Mouse (Mus musculus) adrenal gland, adult 8-10 months (tissue): ENCODE measurements around the gene Fam169a. TPM values are rescaled to one million over a fixed set of nuclear protein-coding genes. Genes with fewer than 3 reads are reported as not detected.
"Not testable (repeated sequence)": the region's sequence is repeated elsewhere in the genome, so short reads cannot be mapped to it uniquely, and the experiment has no call there.

Source experiments
- DNase-seq: peaks from one replicate; pipeline ENCODE4 v3.0.0; 2022
- total RNA-seq, 4 experiments: library from RNA; stranded (reverse); gene quantifications; 2 replicates each; pipeline ENCODE4 v1.2.4; 2022

Gene Fam169a
- total RNA-seq, 4 experiments from 2014 or later, result 2.4 to 15.4 (median 8.6) TPM

DNA sequence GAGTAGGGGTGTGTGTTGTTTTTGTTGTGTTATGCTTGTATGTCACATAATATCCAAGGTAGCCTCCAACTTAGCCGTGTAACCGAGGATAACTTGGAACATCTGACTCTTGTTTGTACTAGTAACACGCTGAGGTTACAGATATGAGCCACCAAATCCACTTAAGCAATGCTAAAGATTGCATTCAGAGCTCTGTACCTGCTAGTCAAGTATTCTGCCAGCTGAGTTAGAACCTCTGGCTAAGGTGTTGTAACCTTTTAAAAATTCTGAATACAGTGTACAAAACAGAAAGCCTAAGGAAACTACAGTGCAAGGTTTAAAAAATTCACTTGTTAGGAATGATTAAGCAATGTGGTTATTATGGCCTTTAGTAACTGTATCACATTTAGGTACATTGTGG lies 13.5 kb downstream of the Fam169a start:
- no peak for DNase-seq

DNA sequence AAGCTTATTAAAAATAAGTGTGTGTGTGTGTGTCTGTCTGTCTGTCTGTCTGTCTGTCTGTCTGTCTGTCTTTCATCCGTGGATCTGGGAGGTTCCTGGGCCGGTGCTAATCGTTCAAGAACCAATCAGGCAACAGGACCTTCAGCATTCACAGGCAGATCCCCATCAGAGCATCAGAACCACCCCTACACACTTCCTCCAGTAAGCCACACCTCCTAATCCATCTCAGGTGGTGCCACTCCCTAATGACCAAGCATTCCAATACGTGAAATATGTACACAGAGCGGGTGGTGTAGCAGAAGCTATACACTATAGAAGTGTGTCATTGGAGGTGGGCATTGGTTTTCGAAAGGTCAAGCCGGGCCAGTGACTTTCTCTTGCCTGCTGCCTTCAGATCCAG lies 15.3 kb downstream of the Fam169a start:
- no peak for DNase-seq

DNA sequence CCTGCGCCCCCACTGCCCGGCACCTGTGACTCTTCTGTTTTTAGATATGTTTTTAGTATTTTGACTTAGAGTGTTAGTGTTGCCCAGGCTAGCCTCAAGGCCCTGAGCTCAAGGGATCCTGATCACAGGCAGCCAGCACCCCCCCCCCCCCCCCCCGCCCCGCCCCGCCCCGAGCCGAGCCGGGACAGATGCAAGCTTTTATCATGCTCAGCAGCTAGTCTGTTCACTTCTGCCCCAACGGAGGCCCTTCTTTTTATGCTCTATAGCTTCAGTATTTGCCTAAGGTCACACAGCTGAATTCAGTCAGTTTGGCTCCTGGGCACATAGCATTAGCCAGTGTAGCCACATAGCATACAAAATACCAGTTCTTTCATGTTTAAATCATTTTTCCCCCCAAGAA lies 19.2 kb downstream of the Fam169a start:
- DNase-seq, result no peak

GRCm38 (mm10) chr13:97087421-97087820 lies 20.3 kb downstream of the Fam169a start:
- DNase-seq, result no peak

- DNase-seq, result no peak
These were observed 21.1 kb downstream of the Fam169a start for GRCm38 (mm10) chr13:97088183-97088582.

- no peak for DNase-seq
These were observed 28.6 kb downstream of the Fam169a start for GRCm38 (mm10) chr13:97095726-97096125.

DNA sequence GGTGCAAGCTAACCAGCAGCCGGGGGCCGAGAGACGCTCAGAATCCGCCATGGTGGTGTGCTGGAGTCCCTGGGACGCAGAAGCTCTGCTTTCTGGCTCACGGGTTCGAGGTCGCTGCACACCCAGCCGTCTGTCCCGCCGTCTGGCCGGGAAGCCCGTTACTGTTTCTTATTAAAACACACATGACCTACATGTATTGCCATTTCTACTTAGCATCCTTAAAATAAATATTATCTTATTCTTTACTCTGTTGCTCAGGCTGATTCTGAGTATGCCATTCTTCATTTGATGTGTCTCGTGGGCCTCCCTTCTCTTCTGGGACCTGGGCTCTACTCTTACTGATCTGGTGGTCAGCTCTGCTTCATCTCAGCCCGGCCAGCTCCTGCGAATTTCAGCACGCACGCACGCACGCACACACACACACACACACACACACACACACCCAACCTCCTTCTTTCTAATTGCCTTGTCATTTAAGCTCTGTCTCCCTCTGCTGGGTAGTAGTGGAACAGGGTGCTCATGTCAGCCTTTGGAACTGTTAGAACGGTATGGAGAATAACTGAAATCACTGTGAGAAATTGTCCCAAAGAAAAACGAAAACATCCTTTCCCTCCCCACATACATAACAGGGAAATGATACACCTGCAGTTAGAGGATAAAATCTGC lies 32.2 kb downstream of the Fam169a start, which contains the start of gene Gm6169:
Gene Gm6169, minus strand, starts transcription at position 51 of the 666 bp plus-strand sequence.
- peak; percentile 17 for DNase-seq

DNA sequence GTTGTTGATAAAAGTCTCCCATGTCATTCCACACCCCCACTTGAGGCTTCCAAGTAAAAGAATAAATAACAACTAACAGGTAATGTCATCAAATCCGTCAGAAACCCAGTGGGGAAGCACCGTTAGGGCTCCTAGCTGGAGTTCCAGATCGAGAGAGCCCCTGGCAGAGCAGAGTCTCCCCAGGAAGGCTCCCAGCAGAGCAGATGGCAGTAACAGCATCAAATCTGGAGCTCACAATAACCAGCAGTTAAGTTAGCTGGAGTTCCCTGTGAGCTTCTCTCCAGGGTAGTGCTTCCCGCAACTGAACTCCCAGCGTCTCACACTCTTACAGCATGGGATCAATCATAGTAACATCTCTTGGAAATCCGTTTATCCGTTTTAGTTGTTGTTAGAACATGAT lies 37.9 kb downstream of the Fam169a start:
- no peak for DNase-seq

- not testable (repeated sequence) for DNase-seq
These were observed 40.6 kb downstream of the Fam169a start for GRCm38 (mm10) chr13:97107721-97108120.

DNA sequence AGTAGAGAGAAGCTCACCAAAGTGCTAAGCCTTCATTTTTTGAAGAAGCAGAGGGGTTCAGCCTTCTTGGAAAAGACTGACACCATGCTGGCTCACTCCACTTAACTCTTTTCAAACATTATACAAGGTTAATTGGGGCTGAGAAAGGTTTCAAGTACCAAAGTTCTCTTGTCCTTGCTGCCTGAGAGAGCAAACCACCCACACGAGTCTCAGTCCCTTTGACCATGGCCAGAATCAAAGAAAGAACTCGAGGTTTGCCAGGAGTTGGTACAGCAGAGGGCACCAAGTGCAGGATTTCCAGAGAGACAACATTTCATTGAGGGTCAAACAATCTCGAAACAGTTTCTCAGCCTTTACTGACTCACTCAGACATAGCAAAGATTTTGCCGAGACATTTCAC lies 42.0 kb downstream of the Fam169a start:
- no peak for DNase-seq

DNA sequence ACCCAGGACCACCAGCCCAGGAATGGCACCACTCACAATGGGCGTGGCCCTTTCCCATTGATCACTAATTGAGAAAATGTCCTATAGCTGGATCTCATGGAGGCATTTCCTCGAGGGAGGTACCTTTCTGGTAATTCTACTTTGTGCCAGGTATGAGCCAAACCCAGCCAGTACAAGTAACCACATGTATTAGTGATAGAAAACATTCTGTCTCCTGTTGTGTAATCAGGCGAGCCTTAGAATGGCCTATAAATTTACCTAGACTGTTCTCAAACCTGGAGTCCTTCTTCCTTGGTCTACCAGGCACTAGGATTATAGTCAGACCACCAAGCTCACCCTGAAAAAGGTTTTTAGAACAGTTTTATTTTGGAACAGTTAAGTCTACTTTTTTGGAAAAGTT lies 54.3 kb downstream of the Fam169a start:
- DNase-seq, result no peak

GRCm38 (mm10) chr13:97129654-97130053 lies 62.6 kb downstream of the Fam169a start:
- not testable (repeated sequence) for DNase-seq

GRCm38 (mm10) chr13:97130413-97130812 lies 63.3 kb downstream of the Fam169a start:
- DNase-seq, result not testable (repeated sequence)

GRCm38 (mm10) chr13:97137466-97138400 lies 70.6 kb downstream of the Fam169a start, which contains the start of the genes Gfm2 and Nsa2:
Gene Gfm2 (plus strand): TSS chr13:97137937.
Gene Nsa2 (minus strand): TSS chr13:97137937.
- peak; percentile 85 for DNase-seq

- DNase-seq, result not testable (repeated sequence)
These were observed 71.4 kb downstream of the Fam169a start for GRCm38 (mm10) chr13:97138404-97138931.

- no peak for DNase-seq
These were observed 75.2 kb downstream of the Fam169a start for GRCm38 (mm10) chr13:97142321-97142720.

DNA sequence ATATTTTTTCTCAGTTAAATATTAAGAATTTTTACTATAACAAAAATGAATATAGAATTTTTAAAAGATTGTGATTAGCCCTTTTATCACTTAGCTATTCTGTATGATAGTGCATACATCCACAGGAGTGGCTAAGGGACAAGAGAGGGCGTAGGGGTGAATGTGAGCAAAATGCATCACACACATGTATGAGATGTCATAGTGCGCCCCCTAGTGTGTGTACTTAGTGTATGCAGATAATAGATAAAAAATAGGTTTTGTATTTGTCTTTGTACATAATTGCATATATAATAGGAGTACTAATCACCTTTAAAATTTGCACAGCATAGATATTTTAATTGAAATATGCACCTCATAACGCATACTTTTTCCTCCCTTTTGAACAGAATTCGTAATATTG lies 78.7 kb downstream of the Fam169a start:
- DNase-seq, result no peak

- DNase-seq, result no peak
These were observed 108.6 kb downstream of the Fam169a start for GRCm38 (mm10) chr13:97175520-97176264.

- DNase-seq, result no peak
These were observed 109.6 kb downstream of the Fam169a start for GRCm38 (mm10) chr13:97176731-97177130.

DNA sequence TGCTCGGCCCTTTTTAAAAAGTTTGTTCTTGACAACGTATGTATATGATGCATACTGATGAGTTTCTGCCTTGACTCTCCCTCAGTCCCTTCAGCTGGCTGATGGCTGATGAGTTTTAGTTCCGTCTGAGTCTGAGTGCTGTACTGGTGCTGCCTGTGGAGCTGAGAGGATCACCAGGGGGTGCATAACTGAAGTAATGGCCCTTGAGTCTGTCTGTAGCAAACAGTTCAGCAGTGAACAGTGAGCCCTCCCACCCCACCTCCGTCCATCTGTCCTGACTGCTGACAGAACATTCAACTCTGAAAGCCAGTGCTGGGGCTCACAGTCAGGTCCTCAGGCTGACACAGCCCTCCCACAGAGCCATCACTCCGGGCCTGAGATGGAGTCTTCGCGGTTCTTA lies 111.9 kb downstream of the Fam169a start:
- no peak for DNase-seq

DNA sequence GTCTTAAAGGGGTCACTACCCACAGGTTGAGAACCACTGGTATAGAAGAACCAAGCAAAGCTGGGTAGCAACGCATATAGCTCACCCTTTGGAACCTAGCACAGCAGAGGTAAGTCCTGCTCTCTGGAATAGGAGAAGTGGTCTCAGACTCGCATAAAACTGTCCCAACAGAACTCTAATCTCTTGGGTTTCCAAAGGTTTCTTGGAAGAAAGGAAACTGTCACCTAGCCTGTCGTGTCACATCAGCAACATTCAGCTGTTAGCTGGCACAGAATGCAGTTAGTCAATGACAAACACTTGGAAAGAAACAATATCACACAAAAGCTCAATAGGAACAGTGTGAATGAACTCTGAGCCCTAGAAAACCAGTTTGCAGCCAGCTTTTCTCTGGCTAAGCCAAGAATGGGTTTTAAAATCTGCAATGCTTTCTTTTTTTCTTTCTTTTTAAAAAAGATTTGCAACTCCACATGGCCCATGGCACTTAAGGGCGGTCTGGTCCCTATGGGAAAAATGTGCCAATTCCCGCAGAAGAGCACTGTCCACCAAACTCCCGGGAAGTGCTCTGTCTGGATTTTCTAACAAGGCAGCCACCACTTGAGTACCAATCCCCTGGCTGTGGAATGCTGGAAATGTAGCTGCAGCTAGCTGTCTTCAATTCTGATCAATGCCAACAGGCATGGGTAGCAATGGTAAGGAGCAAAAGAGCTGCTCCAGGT lies 113.2 kb downstream of the Fam169a start:
- no peak for DNase-seq
